Mouse (Mus musculus) testis, adult 2 months (tissue): Measurements from ENCODE around the gene Siae.

ENCODE experiments used
- CTCF ChIP-seq: fragments of 200-500 bp; IDR thresholded peaks from 2 replicates; pipeline ENCODE4 v1.5.1; 2012; ENCODE audit warnings: low read depth, mild to moderate bottlenecking, inconsistent platforms, low read length, moderate library complexity; ENCODE audit not compliant: control insufficient read depth, insufficient read depth, insufficient replicate concordance
- POLR2A ChIP-seq: fragments of 200-500 bp; IDR thresholded peaks from 2 replicates; pipeline ENCODE4 v1.6.1; 2012; ENCODE audit warnings: low read depth, mild to moderate bottlenecking, inconsistent platforms, low read length, moderate library complexity; ENCODE audit not compliant: control insufficient read depth

DNA sequence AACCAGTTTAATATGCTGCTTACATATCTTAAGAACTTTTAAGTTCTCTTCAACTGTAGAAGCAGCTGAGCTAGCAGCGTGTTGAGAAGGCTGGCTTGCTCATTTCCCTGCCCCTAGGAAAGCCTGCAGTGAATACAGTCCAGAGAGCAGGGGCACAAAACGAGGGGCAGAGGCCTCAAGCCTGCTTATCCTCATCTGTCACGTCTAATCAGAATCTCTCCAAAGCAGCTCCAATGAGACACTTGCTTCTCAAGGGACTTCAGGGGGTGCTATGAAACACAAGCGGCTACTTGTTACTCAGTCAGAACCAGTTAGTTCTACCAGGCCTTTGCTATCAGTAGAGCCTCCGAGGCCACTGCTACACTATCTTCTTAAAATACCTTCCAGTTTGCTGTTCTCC lies 98.3 kb downstream of the Siae start:
- TF ChIP-seq POLR2A, result no peak
- no peak for TF ChIP-seq CTCF
